Mouse (Mus musculus) liver, embryonic 13.5 days (tissue): Measurements from ENCODE around the gene Serpina3f. TPM values are rescaled to one million over a fixed set of nuclear protein-coding genes. Genes with fewer than 3 reads are reported as not detected.

Experiments used
- ATAC-seq: fragments of 200-750 bp; cut with Nextera tagmentation; 2 replicates; pipeline ENCODE4 v1.8.0; 2017; ENCODE audit warnings: low read depth, mild to moderate bottlenecking, moderate number of reproducible peaks, moderate library complexity
- DNase-seq: peaks from one replicate; pipeline ENCODE4 v3.0.0; 2022
- H3K27ac ChIP-seq: fragments of 300-500 bp; sonication (generic); 2 replicates; pipeline ENCODE4 v1.5.1; 2015; ENCODE audit warnings: moderate library complexity, mild to moderate bottlenecking, inconsistent platforms
- H3K27me3 ChIP-seq: fragments of 300-500 bp; sonication (generic); 2 replicates; pipeline ENCODE4 v1.6.1; 2015; ENCODE audit warnings: mild to moderate bottlenecking, inconsistent platforms
- H3K36me3 ChIP-seq: fragments of 300-500 bp; sonication (generic); 2 replicates; pipeline ENCODE4 v1.6.1; 2015; ENCODE audit warnings: mild to moderate bottlenecking, inconsistent platforms
- H3K4me1 ChIP-seq: fragments of 300-500 bp; sonication (generic); replicated peaks from 2 replicates; pipeline ENCODE4 v1.6.1; 2015; ENCODE audit warnings: inconsistent platforms
- H3K4me2 ChIP-seq: fragments of 300-500 bp; sonication (generic); 2 replicates; pipeline ENCODE4 v1.6.1; 2015; ENCODE audit warnings: inconsistent platforms, mild to moderate bottlenecking, moderate library complexity
- H3K4me3 ChIP-seq: fragments of 300-500 bp; sonication (generic); replicated peaks from 2 replicates; pipeline ENCODE4 v1.5.1; 2015; ENCODE audit warnings: mild to moderate bottlenecking, inconsistent platforms
- H3K9ac ChIP-seq: fragments of 300-500 bp; sonication (generic); 2 replicates; pipeline ENCODE4 v1.6.1; 2015; ENCODE audit warnings: mild to moderate bottlenecking, inconsistent platforms
- H3K9me3 ChIP-seq: fragments of 300-500 bp; sonication (generic); replicated peaks from 2 replicates; pipeline ENCODE4 v1.6.1; 2016; ENCODE audit warnings: inconsistent platforms
- WGBS: fragments of 180-500 bp; shearing (Covaris S2); methylation state at CpG from one replicate; pipeline ENCODE4 v1.1.7; 2015; ENCODE audit not compliant: insufficient replicate concordance; 5-methylcytosine and 5-hydroxymethylcytosine counted together
- polyA plus RNA-seq: library from polyadenylated mRNA; unstranded; fragments of >200 nt; fragmentation: Nextera tagmentation; extraction: Ambion mirVana; gene quantifications from 2 replicates; pipeline ENCODE4 v1.2.1, GENCODE M21; 2015

Gene Serpina3f
- polyA plus RNA-seq, 1 experiment from 2014 or later: 0.20 TPM

DNA sequence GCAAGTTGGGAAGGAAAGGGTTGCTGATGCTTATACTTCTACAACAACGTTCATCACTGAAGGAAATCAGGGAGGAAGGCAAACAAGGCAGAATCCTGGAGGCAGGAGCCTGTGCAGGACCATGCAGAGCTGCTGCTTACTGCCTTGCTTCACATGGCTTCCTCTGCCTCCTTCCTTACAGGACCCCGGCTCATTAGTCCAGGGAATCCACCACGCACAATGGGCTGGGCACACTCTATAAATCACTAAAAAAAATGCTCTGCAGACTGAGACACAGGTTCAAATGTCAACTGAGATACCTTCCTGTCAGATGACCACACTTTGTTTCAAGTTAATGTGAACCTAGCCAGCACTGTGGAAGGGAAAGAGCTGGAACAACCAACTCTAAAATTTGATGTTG, 46.7 kb downstream of the Serpina3f start:
- ATAC-seq (no peak), DNase-seq (no peak)
- H3K9me3 ChIP-seq: no peaks in the 10 kb centered on the region
- H3K36me3 ChIP-seq: no peaks in the 10 kb centered on the region
- H3K27me3 ChIP-seq: no peaks in the 10 kb centered on the region
- WGBS: 49% methylated on average over 3 of the region's 3 CpGs
- H3K4me2 ChIP-seq: no peak overlapping the region
- no peak overlapping the region for H3K9ac ChIP-seq
- no peak overlapping the region for H3K4me3 ChIP-seq
- no peak overlapping the region for H3K27ac ChIP-seq
- no peaks in the 10 kb centered on the region for H3K4me1 ChIP-seq

DNA sequence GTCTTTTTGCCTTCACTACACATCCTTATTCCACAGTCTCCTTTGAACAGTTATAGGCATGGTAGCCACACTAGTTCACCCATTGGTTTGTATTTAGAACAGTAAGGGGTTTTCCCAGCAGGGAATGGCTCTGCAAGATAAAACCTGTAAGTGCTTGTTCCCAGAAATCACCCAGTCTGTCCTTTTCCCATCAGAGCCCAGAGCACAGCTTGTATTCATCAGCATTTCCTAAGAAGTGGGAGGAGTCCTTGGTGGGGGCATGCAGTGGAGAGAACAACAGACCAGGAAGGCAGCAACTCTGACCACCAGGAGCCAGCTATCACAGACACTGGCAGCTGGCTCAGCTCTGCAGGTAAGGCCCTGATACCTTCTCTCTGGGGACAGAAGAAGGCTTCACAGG, 48.5 kb downstream of the Serpina3f start, which contains the start of gene Serpina3i:
Gene Serpina3i, plus strand, starts transcription at position 260 of the 400 bp plus-strand sequence.
- ATAC-seq: no peak
- H3K27ac ChIP-seq: no peak within 1 kb of the TSS
- no peak for DNase-seq
- H3K36me3 ChIP-seq: no peaks in the 10 kb centered on the region
- H3K9me3 ChIP-seq: no peaks in the 10 kb centered on the region
- no peaks in the 10 kb centered on the region for H3K27me3 ChIP-seq
- H3K4me3 ChIP-seq: no peak within 1 kb of the TSS
- no peaks in the 10 kb centered on the region for H3K4me1 ChIP-seq
- no peak within 1 kb of the TSS for H3K4me2 ChIP-seq
- H3K9ac ChIP-seq: no peak within 1 kb of the TSS

- no peak overlapping the region for H3K4me2 ChIP-seq
- 41% methylated on average over 3 of the region's 3 CpGs for whole genome bisulfite sequencing
- DNase-seq: no peak
These were observed 52.0 kb downstream of the Serpina3f start for GRCm38 (mm10) chr12:104266374-104266773.

More at GRCm38 (mm10) chr12:104266374-104266773, 52.0 kb downstream of the Serpina3f start:
- Histone ChIP-seq H3K36me3 (no peaks in the 10 kb centered on the region), H3K9ac (no peak overlapping the region), H3K9me3 (no peaks in the 10 kb centered on the region), H3K27ac (no peak overlapping the region), H3K27me3 (no peaks in the 10 kb centered on the region), H3K4me3 (no peak overlapping the region), H3K4me1 (no peaks in the 10 kb centered on the region)
- ATAC-seq: no peak

Other genes with a start within 250 kb of the Serpina3f start
- 5.0 and 5.4 TPM in 2 replicates for gene Serpina11, start 224.6 kb upstream of the Serpina3f start, polyA plus RNA-seq
- not detected in 2 replicates for gene Serpina9, start 200.8 kb upstream of the Serpina3f start, polyA plus RNA-seq
- 0.06 TPM in 1 of 2 replicates, not detected in the other for gene Serpina12, start 170.1 kb upstream of the Serpina3f start, polyA plus RNA-seq
- 0.05 TPM in 1 of 2 replicates, not detected in the other for gene Serpina5, start 113.4 kb upstream of the Serpina3f start, polyA plus RNA-seq
- gene Serpina3a, start 101.8 kb upstream of the Serpina3f start, polyA plus RNA-seq: not detected in 2 replicates
- gene Serpina3b, start 86.5 kb upstream of the Serpina3f start, polyA plus RNA-seq: 0.06 and 0.20 TPM in 2 replicates
- gene Serpina3c, start 60.7 kb upstream of the Serpina3f start, polyA plus RNA-seq: not detected in 2 replicates
- gene Serpina3g, start 21.7 kb downstream of the Serpina3f start, polyA plus RNA-seq: 1.4 and 1.9 TPM in 2 replicates
- 0.12 and 0.20 TPM in 2 replicates for gene Serpina3i, start 48.6 kb downstream of the Serpina3f start, polyA plus RNA-seq
- gene Serpina3j, start 100.0 kb downstream of the Serpina3f start, polyA plus RNA-seq: not detected in 2 replicates
- not detected in 2 replicates for gene Serpina3k, start 123.9 kb downstream of the Serpina3f start, polyA plus RNA-seq
- 0.06 TPM in 1 of 2 replicates, not detected in the other for gene Serpina3m, start 123.9 kb downstream of the Serpina3f start, polyA plus RNA-seq
- 0.06 and 0.12 TPM in 2 replicates for gene Serpina3n, start 192.2 kb downstream of the Serpina3f start, polyA plus RNA-seq